Mouse (Mus musculus): Measurements from ENCODE around the gene Zfp800.

- TF ChIP-seq CTCF (IDR thresholded peaks at IDR 0.05; ENCODE audit: borderline replicate concordance, insufficient read depth, low read length) (no peak), POLR2A (IDR thresholded peaks at IDR 0.05; ENCODE audit: low read depth, low read length) (no peak)
Measured at GRCm38 (mm10) chr6:28218386-28218785, 179.4 kb downstream of the Zfp800 start.

Measured in embryonic fibroblast, embryonic 13.5 days (primary cell).